Mouse (Mus musculus): ENCODE results near the gene 1110012L19Rik.
"Not testable (repeated sequence)": the region's sequence is repeated elsewhere in the genome, so short reads cannot be mapped to it uniquely, and the experiment has no call there.

The 1110012L19Rik gene

DNA sequence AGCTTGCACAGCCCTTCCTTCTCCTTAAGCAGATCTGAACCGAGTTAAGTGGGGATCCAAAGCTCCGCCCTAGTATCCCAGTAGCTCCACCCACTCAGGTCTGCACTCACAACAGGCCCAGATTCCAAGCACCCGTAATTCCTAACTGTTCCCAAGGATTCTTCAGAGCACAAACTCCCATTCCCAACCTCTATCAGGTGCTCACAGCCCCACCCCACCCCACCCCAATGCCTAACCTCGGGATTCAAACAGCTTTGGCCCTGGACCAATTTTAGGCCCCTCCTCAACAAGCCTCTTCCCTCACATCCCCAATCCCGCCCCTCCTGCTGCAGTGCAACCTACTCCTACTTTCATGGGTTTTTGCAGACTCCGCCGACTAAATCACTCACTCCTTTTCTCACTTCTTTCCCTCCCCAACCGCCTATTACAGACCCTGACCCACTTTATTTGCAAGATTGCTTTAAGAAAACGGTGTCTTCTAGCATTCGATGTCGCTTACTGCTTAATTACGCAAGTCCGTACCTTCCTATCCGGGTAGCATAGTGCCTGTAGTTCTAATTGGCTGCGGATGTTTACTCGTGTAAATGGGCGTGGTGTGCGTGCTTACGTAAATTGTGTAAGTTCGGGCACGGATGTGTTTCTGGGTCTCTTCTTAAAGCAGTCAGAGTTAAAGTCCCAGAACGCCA lies at the start of gene 1110012L19Rik:
Gene 1110012L19Rik, plus strand, starts transcription at position 602 of the 686 bp plus-strand sequence.
- peak; percentile 69 for DNase-seq (ENCODE audit: low spot score)

DNA sequence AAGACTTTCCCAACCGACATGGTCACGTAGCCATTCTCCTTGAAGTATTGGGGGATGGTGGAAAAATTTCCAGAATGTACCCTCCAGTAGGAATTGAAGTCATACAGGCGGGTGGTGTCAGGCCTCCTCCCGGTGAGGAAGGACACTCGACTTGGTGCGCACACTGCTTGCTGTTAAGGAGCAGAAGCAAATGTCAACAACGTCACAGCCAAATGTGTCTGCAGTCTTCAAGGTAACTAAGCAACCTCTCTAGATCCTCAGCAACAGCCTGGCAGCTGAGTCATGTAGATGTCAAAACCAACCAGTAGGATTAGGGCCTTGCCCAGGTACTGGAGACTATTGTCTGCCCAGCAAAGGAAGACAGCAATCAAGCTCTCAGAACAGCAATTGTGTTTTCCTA lies 22.7 kb upstream of the 1110012L19Rik start:
- DNase-seq (ENCODE audit: low spot score) = no peak

DNA sequence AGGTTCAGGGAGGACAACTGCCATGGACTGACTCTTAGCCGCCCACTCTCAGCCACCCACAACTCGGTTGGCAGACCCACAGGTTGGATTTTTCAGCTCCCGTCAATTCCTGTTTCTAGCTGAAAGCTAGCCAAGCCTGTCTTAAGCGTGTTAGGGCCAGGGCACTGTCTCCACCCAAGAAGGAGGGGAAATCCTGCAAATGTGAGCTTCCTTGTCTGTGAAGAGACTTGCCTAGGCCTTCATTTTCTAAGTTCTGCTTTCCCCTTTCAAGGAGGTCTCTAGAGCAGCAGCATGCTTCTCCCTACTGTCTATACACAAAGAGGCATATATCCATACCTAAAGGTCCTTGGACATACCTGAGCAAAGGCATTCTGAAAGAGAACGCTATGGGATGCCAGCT lies 22.2 kb upstream of the 1110012L19Rik start:
- no peak for DNase-seq (ENCODE audit: low spot score)

DNA sequence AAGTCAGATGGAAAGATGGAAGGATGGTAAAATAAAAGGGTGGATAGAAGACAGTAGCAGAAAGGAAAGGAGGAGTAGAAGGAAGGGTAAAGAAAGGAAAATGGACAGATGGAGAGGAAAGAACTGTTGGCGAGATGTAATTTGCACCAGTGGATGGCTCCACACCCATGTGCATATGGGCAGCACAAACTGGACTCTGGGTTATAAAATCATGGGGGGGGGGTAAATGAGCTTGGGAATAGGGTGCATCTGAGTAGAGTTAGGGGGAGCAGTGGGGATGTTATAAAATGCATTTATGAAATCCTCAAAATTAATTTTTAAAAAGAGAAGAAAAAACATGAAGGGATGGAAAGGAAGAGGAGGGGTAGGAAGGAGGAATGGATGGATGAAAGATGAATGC lies 21.5 kb upstream of the 1110012L19Rik start:
- DNase-seq (ENCODE audit: low spot score) = no peak

DNA sequence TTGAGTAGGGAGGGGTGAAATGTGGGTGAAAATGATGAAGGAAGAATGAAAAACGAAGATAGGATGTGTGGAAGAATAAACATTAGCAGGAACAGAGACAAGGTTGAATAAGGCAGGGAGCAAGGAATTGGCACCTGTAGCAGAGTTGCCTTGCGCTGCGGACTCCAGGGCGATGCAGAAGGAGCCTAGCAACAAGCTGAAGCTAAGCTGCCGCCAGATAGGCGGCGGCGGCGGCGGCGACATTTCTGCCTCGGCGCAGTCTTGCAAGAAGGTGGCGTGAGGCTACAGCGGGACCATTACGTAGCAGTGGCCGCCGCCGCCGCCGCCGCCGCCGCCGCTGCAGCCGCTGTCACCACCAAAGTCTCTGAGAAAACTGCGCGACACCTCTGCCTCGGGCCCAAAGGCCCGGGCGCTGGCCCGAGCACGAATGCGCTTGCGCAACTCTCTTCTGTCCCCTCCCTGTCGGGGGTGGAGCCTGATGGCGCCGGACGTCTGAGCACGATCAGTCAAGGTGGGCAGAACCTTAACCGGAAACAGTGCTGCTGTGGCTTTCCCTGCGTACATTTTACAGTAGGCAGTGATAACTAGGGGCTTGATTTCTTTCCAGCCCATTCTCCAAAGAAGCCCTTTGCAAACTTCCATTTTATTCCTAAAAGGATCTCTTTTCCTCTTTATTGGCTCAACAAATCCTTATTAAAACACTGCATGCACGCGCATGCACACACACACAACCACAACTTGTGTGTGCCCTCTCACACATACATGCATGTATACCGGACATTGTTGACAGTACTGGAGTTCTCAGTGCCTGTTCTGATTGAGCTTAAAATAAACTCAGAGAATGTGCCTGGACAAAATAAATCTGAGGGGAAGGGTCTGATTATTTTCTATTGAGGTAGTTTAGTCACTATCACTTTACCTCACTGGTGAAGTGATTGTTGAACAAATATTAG lies 20.7 kb upstream of the 1110012L19Rik start, which contains the start of gene Ids:
Gene Ids, minus strand, starts transcription at position 424 of the 953 bp plus-strand sequence.
- DNase-seq (ENCODE audit: low spot score) = peak; percentile 85

DNA sequence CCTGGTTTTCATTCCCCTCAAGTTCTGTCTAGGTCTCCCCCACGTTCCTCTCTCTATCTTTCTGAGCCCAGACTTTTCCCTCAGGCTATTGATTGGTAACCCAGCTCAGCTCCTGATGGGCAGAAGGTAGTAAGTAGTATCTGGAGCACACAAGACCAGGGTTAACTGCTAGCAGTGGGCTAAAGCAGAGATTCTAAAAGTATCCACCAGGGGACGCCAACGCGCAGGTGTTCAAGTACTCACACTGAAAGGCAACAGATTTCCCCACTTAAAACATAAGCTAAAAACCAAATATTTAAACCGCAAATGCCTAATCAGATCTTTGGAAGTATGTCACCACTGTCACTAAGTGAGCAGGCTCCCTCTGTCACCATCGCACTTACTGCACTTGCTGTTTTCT lies 15.9 kb upstream of the 1110012L19Rik start:
- DNase-seq (ENCODE audit: low spot score) = not testable (repeated sequence)

DNA sequence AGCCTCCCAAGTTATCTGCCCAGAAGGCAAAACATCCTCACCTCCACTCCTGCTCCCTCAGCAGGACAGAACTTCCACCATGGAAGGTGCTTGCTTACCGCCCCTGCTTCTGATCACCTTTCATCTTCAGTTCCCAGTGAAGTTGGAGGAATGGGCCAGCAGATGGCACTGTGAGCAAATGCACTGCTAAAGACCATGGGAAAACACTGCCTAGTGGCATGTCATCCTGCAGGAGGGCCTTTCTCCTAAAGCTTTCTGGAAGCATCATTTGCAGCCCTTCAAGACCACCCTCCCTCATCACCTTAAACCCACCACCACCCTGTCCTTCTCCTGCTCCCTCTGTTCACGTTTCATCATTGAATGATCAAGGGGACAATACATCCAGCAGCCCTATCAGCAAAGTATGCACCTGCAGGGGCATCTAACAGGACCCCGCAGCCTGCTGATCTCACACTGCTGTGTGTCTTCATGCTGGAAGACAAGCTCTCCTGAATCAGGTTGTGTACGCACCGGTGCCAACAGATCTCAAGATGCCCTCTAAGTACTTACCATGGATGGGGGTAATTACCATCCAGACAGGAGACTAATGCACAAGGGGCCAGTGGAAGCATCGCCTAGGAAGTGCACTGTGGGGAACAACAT lies 11.1 kb upstream of the 1110012L19Rik start:
- DNase-seq (ENCODE audit: low spot score) = not testable (repeated sequence)

DNA sequence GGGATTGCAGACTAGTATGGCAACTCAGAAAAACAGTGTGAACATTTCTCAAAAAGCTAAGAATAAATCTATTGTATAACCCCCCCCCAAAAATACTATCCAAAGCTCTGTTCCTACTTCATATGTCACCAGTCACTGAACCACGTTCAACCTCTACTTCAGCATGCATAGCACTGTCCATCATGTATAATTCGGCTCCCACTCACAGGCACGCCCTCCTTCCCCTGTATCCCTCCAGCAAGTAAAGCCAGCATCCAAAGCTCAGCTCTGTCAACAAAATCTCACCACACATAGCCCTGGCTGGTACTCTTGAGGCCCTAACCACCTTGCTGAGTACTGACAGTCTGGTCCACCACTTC lies 781 bp upstream of the 1110012L19Rik start:
- DNase-seq (ENCODE audit: low spot score) = no peak

DNA sequence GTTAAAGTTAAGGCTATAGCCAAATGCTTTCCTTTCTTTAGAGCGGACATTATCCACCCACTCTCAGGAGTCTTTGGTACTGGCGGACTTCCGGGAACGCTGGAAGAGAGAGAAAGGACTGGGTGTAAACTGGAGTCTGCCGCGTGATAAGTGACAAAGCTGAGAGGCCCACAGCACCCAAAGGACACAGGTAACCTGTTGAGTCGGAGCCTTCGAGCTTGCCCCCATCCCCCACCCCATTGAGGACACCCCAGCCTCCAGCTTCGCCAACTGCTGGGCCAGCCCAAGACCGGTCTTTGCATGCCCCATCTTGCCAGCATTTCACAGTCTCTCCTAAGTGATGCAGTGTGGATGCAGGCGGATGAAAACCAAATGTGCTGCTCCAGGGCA lies 280 bp downstream of the 1110012L19Rik start:
- DNase-seq (ENCODE audit: low spot score) = no peak

DNA sequence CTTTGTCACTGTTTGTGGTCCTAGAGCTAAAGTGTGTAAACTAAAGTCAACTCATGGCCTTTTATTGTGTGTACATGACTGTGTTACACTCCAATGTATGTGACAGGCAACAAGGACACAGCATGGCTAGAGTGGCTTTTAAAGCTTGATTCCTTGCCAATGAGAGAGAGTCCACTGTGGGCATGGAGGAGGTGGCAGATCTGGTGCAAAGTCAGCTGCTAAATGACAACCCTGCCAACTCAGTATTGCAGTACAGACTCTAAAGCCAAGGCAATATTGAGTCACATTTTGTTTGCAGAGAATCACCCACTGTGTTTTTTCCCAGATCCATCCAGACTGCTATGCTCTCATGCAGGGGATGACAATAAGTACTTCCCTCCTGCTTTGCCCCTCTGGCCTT lies 7.0 kb downstream of the 1110012L19Rik start:
- not testable (repeated sequence) for DNase-seq (ENCODE audit: low spot score)

DNA sequence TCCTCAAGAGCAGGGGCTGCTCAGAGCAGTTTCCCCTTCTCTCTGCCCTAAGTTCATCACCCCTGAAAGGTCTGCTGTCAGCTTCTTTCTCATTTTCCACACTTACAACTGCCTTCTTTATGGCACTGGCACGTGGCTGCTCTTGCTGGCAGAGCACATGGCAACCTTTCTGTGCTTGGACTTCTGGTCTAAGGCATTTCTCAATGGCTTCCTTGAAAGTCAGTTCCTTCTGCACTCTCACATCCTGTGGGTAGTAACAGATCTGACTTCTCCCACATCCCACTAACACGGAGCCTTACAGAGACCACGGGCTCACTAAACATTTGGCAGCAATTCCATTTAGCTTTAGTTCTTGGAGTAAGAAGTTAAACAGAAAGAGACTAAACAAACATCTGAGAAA lies 39.8 kb downstream of the 1110012L19Rik start:
- DNase-seq (ENCODE audit: low spot score) = not testable (repeated sequence)

All from MN1 (cell line).